Mouse (Mus musculus) kidney, adult 18-20 months (tissue): ENCODE results near the gene Vps29.
"Not testable (repeated sequence)": the region's sequence is repeated elsewhere in the genome, so short reads cannot be mapped to it uniquely, and the experiment has no call there.

Experiments used
- DNase-seq: peaks from one replicate; pipeline ENCODE4 v3.0.0; 2021

The Vps29 gene

DNA sequence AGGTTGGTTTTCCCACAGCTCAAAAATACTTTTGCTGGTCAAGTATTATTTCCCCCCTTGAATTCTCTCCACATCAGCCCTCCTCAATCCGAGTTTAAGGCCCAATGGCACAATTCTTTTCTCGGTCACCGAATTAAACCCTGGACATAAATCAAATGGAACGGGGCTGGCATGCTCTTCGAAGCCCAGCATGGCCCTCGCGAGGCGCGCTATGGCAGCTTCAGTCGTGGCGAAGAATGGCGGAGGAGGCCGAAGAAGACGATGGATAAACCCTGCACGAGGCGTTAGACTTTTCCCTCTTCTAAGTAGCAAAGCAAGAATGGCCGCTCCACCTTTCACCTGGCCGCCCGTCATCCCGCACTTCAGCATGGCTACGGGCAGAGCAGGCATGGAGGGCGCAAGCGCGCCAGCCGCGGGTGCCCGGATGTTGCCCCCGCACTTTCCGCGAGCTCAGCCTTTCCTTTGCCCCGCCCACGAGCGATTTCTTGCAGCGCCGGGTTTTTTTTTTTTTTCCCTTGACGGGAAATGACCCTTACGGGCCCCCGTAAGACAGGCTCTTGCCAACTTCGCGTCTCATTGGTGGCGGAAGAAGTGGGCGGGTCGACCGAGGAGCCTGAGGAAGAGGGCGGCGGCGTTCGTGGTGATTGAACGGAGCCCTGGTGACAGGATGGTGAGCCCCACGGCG, at the start of gene Vps29, which contains the start of gene Rad9b:
Vps29 (plus strand) TSS at position 563 of the 685 bp plus-strand sequence.
Rad9b (minus strand) TSS at position 427 of the 685 bp plus-strand sequence.
- peak; percentile 98 for DNase-seq

DNA sequence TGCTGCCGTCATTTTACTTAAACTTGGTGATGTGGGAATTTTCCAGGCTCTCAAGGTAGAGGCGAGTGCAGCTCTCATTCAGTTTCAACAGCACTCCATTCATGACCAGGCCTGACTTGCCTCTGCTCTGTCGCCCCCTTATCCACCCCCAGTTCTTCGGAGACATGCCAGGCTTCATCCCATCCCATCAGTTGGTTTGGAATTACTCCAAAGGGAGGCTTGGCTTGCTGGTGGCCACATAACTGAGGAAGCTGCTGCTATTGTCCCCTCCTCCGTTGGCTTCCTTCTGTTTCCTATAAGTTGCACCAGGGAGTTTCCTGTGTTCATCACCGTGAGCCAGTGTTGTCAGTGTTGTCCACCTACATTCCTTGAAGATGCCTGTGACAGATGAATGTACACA, 49.6 kb upstream of the Vps29 start:
- no peak for DNase-seq

DNA sequence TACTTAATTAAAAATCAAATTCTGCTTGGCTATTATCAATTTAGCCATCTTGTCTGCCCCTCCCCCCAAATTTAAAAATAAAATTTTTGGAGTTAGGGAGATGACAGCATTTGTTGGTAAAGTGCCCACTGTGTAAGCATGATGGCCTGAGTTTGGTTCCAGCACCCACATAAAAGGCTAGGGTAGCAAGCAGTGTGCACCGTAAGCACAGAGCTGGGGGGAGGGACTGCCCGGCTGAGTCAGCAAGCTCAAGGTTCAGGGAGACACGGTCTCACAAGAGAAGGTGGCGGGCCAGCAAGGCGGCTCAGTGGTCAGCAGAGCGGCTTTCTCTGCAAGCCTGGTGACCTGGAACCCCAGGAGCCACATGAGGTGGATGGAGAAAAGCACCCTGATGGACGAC, 48.7 kb upstream of the Vps29 start:
- peak; percentile 54 for DNase-seq

GRCm38 (mm10) chr5:122306536-122306935, 47.6 kb upstream of the Vps29 start:
- no peak for DNase-seq

GRCm38 (mm10) chr5:122310699-122311098, 43.5 kb upstream of the Vps29 start:
- no peak for DNase-seq

GRCm38 (mm10) chr5:122311692-122312091, 42.5 kb upstream of the Vps29 start:
- DNase-seq = no peak

- DNase-seq = no peak
These were observed 41.8 kb upstream of the Vps29 start for GRCm38 (mm10) chr5:122312346-122312745.

DNA sequence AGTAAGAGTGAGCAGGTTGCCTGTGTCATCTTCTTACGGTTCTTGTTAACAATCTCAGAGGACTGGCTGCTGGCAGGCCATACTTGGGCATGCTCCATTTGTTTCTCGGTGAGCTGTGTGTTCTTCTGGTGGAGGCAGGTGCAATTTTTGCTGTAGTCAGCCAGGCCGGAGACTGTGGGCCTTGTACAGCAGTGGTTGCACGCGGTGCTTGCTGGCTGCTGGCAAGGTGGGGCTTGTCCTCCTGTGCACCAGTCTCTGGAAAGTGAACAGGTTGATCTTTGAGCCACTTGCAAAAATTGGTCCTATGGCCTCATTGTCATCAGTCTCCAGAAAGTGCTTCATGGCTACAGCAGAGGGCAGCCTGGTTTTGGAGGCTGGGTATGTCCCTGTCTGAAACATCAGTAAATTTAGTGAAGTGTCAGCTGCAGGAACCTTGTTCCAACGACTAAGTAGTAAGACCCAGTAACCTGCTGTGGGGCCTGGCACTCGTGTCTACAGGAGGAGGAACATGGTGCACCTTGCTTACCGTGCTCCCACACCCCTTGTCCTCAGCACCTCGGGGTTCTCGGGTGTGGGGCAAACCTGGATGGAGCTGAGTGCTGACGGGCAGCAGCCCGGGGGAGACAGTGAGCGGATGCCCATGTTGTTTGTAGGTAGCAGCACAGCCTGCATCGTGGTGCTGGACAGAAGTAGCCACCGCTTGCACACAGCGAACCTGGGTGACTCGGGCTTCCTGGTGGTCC, 41.1 kb upstream of the Vps29 start:
- peak; percentile 58 for DNase-seq

- peak; percentile 95 for DNase-seq
These were observed 39.1 kb upstream of the Vps29 start for GRCm38 (mm10) chr5:122314966-122315667.

GRCm38 (mm10) chr5:122317329-122318045, 36.7 kb upstream of the Vps29 start:
- peak; percentile 59 for DNase-seq

GRCm38 (mm10) chr5:122318100-122318499, 36.1 kb upstream of the Vps29 start:
- peak; percentile 35 for DNase-seq

- DNase-seq = not testable (repeated sequence)
These were observed 35.2 kb upstream of the Vps29 start for GRCm38 (mm10) chr5:122318976-122319375.

GRCm38 (mm10) chr5:122319474-122320204, 34.5 kb upstream of the Vps29 start:
- DNase-seq = peak; percentile 46

- no peak for DNase-seq
These were observed 33.9 kb upstream of the Vps29 start for GRCm38 (mm10) chr5:122320205-122320781.

DNA sequence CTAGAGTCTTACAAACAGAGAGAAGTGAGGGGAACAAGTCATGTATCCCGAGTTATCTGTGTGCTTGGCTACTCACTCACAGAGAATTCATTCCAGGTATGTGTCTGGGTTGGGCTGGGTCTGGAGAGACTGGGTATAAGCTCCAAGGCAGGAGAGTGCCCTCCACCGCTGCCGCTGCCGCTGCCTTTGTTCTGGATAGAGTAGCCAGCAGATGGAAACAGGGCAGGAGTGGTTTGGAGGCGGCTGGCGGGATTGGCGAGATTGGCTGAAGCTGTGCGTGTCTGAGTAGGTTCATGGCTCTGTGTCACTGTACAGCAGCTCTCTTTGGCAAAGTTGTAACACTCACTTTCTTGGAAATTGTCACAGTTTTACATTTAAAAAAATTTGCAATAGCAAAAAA, 30.6 kb upstream of the Vps29 start:
- DNase-seq = no peak

DNA sequence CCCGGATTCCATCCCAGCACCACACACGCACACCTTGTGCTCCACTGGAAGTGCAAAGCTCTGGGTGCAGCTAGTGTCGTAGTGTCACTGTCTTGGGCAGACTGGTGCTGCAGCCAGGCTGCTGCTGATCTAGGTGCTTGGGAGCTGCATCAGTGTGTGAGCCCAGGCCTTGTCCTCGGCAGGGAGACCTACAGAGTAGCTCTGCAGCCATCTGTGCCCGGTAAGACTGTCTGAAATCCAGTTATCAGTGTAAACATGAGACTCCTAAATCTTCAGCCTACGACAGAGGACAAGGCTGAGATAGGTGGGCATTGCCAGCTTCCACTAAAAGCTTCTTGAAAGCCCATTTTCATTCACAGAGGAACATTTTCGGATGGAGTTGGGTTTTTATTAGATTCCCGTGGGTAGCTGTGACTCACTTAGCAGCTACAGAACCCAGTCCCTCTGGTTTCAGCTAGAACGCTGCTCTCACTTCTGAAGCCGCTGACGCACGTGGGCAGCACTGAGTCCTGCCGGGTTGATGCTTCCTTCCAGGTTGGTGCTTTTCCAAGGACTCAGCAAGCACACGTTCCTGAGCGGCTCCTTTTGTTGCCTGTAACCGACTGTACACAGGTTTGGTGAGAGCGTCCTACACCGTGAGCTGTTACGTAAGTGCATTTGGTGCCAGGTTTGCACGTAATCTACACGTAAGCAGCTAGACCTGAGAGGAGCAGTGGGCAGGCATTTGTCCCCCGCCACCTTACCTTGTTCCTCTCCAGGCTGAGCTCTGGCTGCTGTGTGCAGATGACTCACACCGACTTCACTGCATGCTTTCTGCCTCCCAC, 29.3 kb upstream of the Vps29 start:
- no peak for DNase-seq

- no peak for DNase-seq
These were observed 28.7 kb upstream of the Vps29 start for GRCm38 (mm10) chr5:122325477-122325876.

GRCm38 (mm10) chr5:122327283-122327682, 26.9 kb upstream of the Vps29 start:
- no peak for DNase-seq

- DNase-seq = no peak
These were observed 23.9 kb upstream of the Vps29 start for GRCm38 (mm10) chr5:122330269-122330668.

DNA sequence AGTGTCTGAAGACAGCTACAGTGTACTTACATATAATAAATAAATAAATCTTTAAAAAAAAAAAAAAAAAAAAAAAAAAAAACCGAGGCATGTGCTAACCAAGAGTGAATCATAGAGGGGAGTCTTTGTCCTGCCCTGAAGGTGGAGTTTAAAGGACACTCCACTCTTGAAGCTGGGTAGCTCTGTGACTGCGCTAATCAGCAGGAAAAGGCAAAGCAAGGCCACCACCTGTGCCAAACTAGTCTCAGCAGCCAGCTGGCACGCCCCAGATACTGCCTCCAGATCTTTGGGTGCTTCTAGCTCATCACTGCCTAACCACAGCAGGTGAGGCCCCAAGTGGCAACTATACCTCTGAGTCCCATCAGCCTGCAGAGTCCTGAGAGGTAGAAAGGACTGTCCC, 19.5 kb upstream of the Vps29 start:
- DNase-seq = no peak
